Mouse (Mus musculus): Measurements from ENCODE around the gene Tada1.
A peak's percentile ranks its signal among the peaks of the same experiment; 100 is the strongest.

Gene Tada1

DNA sequence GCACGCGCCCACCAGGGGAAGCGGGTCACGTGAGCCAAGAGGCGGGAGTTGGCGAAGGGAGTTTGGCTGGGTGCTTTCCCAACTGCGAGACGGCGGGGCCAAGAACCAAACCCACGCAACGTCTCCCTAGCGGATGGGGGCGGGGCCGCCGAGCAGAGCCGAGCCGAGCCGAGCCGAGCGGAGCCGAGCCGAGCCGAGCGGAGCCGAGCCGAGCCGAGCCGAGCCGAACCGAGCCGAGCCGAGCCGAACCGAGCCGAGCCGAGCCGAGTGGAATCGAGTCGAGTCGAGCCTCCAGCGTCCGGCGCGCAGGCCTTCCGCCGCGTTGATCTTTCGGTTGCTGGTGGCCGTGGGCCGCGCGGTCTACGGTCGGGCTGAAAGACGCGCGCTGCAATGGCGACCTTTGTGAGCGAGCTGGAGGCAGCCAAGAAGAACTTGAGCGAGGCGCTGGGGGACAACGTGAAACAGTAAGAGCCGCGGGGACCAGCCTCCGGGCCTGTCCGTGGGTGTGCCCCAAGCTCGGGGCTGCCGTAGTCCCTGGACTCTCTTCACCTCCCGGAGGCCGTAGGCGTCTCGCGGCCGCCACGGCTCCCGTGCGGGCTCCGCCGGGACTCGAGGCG is at the start of gene Tada1:
Gene Tada1 (plus strand): TSS at position 85 of the 617 bp plus-strand sequence.
- DNase-seq (ENCODE audit: low read depth): peak; percentile 76

- DNase-seq (ENCODE audit: low read depth): no peak
Observed at GRCm38 (mm10) chr1:166330752-166331151, 48.1 kb upstream of the Tada1 start.

- DNase-seq (ENCODE audit: low read depth): no peak
Observed at GRCm38 (mm10) chr1:166339110-166339509, 39.8 kb upstream of the Tada1 start.

DNA sequence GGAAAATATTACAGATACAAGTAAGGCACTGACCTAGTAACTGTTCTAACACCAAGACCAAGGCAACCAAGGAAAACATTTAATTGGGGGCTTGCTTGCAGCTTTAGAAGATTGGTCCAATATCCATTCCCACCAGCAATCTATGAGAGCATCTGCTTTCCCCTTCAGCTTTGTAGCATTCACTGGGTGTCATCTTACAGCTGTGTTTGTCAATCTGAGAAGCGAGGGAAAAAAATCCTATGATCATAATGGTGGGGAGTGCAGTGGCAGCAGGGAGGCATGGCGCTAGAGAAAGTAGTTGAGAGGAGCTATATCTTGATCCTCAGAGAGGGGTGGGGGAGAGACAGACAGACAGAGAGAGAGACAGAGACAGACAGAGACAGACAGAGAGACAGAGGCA is 36.8 kb upstream of the Tada1 start:
- no peak for DNase-seq (ENCODE audit: low read depth)

DNA sequence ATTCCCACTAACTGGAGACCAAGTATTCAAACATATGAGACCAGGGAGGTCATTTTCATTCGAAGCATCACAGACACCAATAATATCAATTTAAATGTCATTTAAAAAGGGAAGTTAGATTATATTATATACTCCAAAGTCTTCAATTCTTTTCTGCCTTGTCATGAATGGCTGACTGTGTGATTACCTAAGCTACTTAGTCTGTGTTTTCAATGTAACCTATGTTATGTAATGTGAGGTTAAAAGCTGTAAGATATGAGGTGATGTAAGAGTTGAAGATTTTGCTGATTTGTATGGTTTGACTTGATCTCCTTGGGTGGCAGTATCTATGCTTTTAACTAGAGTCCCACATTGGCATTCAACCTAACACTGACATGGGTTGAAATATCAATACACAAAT is 36.4 kb upstream of the Tada1 start:
- no peak for DNase-seq (ENCODE audit: low read depth)

DNA sequence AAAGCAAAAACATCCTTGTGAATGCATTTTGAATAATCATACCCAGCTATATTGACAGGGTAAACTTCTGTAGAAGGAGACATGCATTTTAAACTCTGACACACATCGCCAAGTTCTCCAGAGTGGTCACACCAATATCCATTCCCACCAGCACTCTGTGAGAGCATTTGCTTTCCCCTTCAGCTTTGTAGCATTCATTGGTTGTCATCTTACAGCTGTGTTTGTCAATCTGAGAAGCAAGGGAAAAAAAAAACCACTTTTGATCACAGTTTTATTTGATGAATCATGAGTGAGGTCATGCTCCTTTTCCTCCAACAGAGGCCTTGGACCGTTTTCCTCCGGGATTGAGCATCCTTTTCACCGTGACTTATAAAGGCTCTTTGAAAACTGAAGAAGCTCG is 35.3 kb upstream of the Tada1 start:
- no peak for DNase-seq (ENCODE audit: low read depth)

GRCm38 (mm10) chr1:166344300-166345077 is 34.4 kb upstream of the Tada1 start:
- no peak for DNase-seq (ENCODE audit: low read depth)

- DNase-seq (ENCODE audit: low read depth): no peak
Observed at GRCm38 (mm10) chr1:166345602-166346001, 33.3 kb upstream of the Tada1 start.

GRCm38 (mm10) chr1:166346906-166347305 is 32.0 kb upstream of the Tada1 start:
- no peak for DNase-seq (ENCODE audit: low read depth)

GRCm38 (mm10) chr1:166349341-166349740 is 29.6 kb upstream of the Tada1 start:
- no peak for DNase-seq (ENCODE audit: low read depth)

DNA sequence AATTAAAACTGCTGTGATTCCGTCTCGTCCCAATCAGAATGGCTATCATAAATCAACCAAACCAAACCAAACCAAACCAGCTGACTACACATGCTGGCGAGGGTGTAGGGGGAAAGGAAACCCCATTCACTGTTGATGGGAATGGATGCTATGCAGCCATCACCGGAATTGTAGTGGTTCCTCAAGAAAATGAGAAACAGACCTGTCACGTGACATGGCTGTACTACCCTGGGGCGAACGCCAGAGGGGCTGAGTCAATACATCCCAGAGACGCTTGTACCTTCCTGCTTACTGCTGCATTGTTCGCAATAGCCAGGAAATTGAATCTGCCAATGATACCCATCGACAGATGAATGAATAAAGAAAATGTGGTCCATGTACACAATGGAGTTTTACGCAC is 29.1 kb upstream of the Tada1 start:
- DNase-seq (ENCODE audit: low read depth): peak; percentile 19

DNA sequence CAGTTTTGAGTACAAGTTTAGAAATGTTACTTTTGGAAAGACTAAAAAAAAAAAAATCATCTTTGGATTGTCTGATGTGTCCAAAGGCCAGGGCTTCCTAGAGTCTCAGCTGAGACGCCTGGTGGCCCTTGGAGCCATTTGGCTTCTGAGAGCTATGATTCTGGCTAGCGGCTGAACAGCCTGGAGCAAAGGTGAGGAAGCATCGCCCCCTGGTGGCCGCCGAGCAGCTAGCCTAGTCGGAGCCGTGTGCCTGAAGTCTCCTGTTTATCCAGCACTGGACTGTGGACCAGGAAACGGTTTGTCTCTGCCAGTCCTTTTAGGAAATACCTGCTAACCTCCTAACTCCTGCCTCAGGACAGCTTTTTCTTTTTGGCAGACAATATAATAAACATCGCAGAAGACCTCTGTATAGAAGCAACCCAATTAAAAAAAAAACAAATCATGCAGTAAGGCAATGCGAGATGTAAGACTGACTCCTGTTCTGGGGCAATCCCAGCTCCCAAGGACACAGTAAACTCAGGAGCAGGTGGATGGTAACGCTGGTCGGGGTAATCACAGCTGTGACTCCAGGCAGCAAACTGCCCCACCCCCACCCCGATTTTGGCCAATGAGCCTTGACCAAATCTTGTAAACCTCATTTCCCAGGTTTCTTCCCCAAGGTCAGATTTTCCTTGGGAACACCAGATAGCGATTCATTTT is 18.6 kb upstream of the Tada1 start:
- DNase-seq (ENCODE audit: low read depth): peak; percentile 46

DNA sequence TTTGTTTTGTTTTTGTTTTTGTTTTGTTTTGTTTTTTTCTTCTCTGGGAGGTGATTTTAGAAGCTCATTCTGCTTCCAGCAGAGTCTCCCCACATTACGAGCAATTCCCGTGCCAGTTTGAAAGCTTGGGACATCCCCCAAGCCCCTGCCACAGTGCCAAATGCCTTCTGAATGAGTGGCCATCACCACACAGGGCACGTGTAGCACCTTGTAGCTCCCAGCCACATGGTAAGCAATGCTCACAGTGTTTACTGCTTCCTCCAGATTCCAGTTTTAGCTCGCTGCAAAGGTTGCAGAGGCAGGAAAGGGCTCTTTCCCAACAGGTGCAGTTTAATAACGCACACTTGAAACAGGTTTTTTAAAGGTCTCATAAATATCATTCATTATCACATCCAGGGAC is 18.0 kb upstream of the Tada1 start:
- DNase-seq (ENCODE audit: low read depth): no peak

GRCm38 (mm10) chr1:166361842-166362241 is 17.1 kb upstream of the Tada1 start:
- no peak for DNase-seq (ENCODE audit: low read depth)

DNA sequence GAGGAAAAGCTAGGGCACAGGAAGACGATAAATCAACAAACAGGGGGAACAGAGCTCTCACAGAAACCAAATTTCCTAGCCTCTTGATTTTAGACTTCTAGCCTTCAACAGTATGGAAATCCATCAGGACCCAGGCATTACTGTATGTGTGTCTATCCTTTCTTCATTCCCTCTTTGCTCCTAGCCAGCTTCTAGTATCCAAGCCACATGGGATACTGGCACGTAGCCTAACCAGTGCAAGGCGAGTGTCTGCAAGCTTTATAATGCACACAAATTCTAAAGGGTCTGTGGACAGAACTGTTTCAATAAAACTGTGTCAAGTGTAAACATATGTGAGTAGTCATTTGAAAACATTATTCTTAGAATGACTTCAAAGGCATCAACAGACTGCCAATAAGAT is 16.2 kb upstream of the Tada1 start:
- DNase-seq (ENCODE audit: low read depth): no peak

DNA sequence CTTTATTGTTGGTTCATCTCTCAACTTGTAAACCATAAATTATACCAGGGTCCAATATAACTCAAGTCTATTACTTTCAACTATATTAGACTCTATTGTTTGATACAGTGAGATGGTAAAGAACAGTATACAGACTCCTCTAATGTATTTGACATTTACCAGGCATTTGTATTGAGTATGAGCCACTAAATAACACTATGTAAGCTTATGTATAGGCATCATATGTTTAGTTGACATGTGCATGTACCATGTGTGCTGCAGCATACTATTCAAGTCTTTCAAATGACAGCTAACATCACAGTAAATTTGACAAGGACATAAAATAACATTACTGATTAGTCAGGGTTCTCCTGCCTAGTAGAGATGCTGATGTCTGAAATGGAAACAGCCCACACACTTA is 15.8 kb upstream of the Tada1 start:
- DNase-seq (ENCODE audit: low read depth): no peak

DNA sequence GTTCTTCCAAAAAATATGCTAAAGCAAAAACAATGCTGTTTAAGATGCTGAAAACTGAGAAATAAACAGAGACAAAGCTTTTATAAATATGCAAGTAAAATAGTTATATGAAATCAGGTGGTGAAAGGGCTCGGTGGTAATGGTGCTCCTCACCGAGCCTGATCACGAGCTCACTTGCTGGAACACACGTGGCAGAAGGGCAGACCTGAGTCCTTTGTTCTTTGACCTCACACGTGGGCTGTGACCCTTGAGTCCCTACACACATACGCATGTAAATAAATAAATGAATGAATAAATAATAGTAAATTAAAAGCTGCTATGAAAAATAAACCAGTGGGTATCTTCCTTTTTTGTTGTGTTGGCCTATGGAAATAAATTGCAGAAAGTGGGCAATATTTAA is 1.7 kb upstream of the Tada1 start:
- DNase-seq (ENCODE audit: low read depth): no peak

- DNase-seq (ENCODE audit: low read depth): no peak
Observed at GRCm38 (mm10) chr1:166378431-166379012, 375 bp upstream of the Tada1 start.

DNA sequence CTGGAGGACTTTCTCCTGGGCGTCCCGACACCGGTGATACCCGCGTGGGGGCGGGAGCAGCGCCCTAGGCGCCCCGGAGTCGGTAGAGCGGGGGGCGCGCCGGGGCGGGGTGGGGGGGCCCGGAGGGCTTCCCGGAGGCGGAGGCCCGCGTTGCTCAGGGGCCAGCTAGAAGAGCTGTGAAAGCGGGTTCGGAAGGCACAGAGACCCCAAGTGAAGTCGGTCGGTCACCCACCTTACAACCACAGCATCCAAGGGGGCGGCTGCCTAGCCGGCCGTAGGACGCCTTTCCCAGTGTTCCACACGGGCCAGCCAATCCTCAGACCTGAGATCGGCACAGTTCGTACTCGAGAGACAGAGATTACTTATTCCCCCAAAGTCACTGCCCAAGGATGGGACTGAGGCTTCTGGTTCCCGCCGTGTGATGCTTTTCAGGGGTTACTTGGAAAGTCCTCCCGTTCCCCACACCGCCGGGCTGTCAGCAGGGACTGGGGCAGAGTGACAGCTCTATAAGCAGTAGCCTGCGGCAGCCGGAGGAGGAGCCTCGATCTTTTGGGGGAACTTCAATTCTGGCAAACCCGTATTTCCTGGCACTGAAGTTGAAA is 834 bp downstream of the Tada1 start:
- DNase-seq (ENCODE audit: low read depth): no peak

DNA sequence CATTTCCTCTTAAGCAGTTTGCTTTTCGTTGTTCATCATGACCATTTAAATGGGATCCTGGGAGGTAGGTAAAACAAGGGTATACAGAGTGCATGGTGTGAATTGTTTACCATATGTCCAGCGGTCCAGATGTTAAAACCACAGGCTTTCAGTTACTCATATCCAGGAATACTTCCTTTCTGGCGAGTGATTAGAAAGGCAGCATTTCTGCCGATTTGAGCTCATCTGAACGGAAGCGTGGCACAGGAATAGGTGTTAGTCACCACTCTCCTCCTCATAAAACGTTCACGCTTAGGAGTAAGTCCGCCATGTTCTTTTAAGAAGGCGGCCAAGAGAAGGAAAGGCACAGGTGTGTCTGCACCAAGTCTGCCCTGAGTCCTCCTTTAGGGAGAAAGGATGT is 2.4 kb downstream of the Tada1 start:
- no peak for DNase-seq (ENCODE audit: low read depth)

GRCm38 (mm10) chr1:166381821-166382220 is 2.9 kb downstream of the Tada1 start:
- DNase-seq (ENCODE audit: low read depth): no peak

- no peak for DNase-seq (ENCODE audit: low read depth)
Observed at GRCm38 (mm10) chr1:166382626-166383025, 3.7 kb downstream of the Tada1 start.
